Mouse (Mus musculus): ENCODE results near the gene Gm17581. TPM values are rescaled to one million over a fixed set of nuclear protein-coding genes. Genes with fewer than 3 reads are reported as not detected.

Gene Gm17581
- polyA plus RNA-seq, 1 experiment from 2014 or later, result not detected

DNA sequence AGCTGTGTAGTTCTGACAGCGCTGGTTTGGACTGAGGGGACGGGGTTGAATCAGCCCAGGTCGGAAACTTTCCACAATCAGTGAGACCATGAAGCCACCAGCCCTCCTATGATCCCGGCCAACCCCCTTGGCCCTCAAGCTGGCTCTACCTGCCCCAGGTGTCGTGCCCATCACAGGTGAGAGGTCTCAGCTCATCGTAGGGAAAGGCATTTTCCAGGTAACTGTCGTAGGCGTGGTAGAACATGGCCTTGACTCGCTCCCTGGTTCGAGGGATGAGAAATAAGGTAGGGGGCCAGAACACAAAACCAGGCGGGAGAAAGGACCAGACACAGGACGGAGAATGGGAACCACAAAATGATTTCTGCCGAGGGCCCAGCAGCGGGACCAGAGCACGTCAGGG is 6.9 kb downstream of the Gm17581 start:
- Histone ChIP-seq H3K36me3 (ENCODE audit: control insufficient read depth, insufficient read depth, low read length) (no peaks in the 10 kb centered on the region), H3K9me3 (ENCODE audit: control insufficient read depth, low read depth, low read length) (no peaks in the 10 kb centered on the region), H3K4me2 (replicated peaks; ENCODE audit: low read depth, low read length) (peak overlapping the region; percentile 67), H3K4me1 (ENCODE audit: control insufficient read depth, insufficient read depth, low read length) (peaks cover 7% of the 10 kb centered on the region; the same call in 1 of the 2 replicates), H3K27me3 (ENCODE audit: control insufficient read depth, insufficient read depth, low read length) (no peaks in the 10 kb centered on the region), H3K9ac (replicated peaks; ENCODE audit: low read depth, low read length) (peak overlapping the region; percentile 57; the same call in 1 of the 2 replicates), H3K27ac (ENCODE audit: low read length) (no peak overlapping the region), H3K4me3 (ENCODE audit: low read depth, low read length) (peak overlapping the region; percentile 69)
- ATAC-seq (ENCODE audit: insufficient number of reproducible peaks, insufficient read depth, low FRiP score, low read depth), result peak; percentile 11; the same call in 1 of the 2 replicates
- WGBS, result 3% methylated on average over 15 of the region's 15 CpGs

DNA sequence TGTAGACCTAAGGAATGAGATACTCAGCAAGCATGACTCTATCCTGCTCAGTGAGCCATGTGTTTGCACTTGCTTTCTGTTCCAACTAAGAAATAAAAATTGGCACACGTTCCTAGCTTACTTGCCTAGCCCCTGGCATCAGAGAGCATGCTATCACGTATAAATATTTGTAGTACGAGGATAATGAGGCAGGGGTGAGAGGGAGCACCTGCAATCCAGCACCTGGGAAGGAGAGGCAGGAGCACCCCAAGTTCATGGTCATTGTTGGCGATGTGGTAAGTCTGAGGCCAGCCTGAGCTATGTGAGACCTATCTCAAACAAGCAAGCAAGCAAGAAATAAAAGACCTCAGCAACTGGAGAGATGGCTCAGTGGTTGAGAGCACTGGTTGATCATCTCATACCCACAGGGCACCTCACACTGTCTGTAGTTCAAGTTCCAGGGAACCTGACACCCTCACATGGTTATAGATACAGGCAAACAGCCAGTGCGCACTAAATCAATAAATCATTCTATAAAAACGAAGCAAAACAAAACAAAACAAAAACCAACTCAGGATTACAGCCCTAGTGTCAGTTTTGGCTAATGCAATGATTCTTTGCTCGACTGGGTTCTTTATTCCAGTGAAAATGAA is 7.8 kb downstream of the Gm17581 start:
- Histone ChIP-seq H3K4me1 (ENCODE audit: control insufficient read depth, insufficient read depth, low read length) (peaks cover 7% of the 10 kb centered on the region; the same call in 1 of the 2 replicates), H3K9ac (replicated peaks; ENCODE audit: low read depth, low read length) (no peak overlapping the region), H3K4me3 (ENCODE audit: low read depth, low read length) (peak overlapping the region; percentile 69; the same call in 1 of the 2 replicates), H3K9me3 (ENCODE audit: control insufficient read depth, low read depth, low read length) (no peaks in the 10 kb centered on the region), H3K27me3 (ENCODE audit: control insufficient read depth, insufficient read depth, low read length) (no peaks in the 10 kb centered on the region), H3K36me3 (ENCODE audit: control insufficient read depth, insufficient read depth, low read length) (no peaks in the 10 kb centered on the region), H3K4me2 (replicated peaks; ENCODE audit: low read depth, low read length) (no peak overlapping the region), H3K27ac (ENCODE audit: low read length) (no peak overlapping the region)
- WGBS, result 59% methylated on average over 7 of the region's 7 CpGs
- ATAC-seq (ENCODE audit: insufficient number of reproducible peaks, insufficient read depth, low FRiP score, low read depth), result 0 out of 2 replicates have a peak, but pooled peaks have one; percentile 44

GRCm38 (mm10) chr2:155726302-155726701 is 9.4 kb downstream of the Gm17581 start:
- Histone ChIP-seq H3K36me3 (ENCODE audit: control insufficient read depth, insufficient read depth, low read length) (no peaks in the 10 kb centered on the region), H3K27ac (ENCODE audit: low read length) (no peak overlapping the region), H3K27me3 (ENCODE audit: control insufficient read depth, insufficient read depth, low read length) (no peaks in the 10 kb centered on the region), H3K4me3 (ENCODE audit: low read depth, low read length) (no peak overlapping the region), H3K4me2 (replicated peaks; ENCODE audit: low read depth, low read length) (no peak overlapping the region), H3K9ac (replicated peaks; ENCODE audit: low read depth, low read length) (no peak overlapping the region), H3K9me3 (ENCODE audit: control insufficient read depth, low read depth, low read length) (no peaks in the 10 kb centered on the region), H3K4me1 (ENCODE audit: control insufficient read depth, insufficient read depth, low read length) (peaks cover 7% of the 10 kb centered on the region; the same call in 1 of the 2 replicates)
- ATAC-seq (ENCODE audit: insufficient number of reproducible peaks, insufficient read depth, low FRiP score, low read depth), result no peak
- WGBS, result 72% methylated on average over 7 of the region's 7 CpGs

DNA sequence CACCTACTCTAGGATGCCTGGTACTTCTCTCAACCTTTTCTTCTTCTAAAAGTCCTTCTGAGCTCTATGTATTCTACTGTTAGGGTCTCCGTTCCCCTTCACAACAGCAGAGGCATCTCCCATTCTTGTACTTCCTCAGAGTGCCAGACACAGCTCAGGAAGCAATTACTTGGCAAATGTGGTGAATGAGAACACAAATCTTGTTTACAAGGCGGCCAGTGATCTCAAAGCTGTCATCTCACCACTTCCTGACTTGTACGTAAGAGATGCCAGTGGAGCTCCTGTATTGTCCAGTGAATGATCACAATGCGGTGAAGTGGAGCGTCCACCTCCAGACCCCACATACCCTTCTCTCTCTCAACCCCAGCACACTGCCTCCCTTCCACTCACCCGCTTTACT is 11.1 kb downstream of the Gm17581 start:
- Histone ChIP-seq H3K4me2 (replicated peaks; ENCODE audit: low read depth, low read length) (no peak overlapping the region), H3K27me3 (ENCODE audit: control insufficient read depth, insufficient read depth, low read length) (no peaks in the 10 kb centered on the region), H3K4me1 (ENCODE audit: control insufficient read depth, insufficient read depth, low read length) (peaks cover 7% of the 10 kb centered on the region; the same call in 1 of the 2 replicates), H3K9me3 (ENCODE audit: control insufficient read depth, low read depth, low read length) (no peaks in the 10 kb centered on the region), H3K36me3 (ENCODE audit: control insufficient read depth, insufficient read depth, low read length) (no peaks in the 10 kb centered on the region; the same call in 1 of the 2 replicates), H3K9ac (replicated peaks; ENCODE audit: low read depth, low read length) (no peak overlapping the region), H3K4me3 (ENCODE audit: low read depth, low read length) (no peak overlapping the region), H3K27ac (ENCODE audit: low read length) (no peak overlapping the region)
- no peak for ATAC-seq (ENCODE audit: insufficient number of reproducible peaks, insufficient read depth, low FRiP score, low read depth)
- 78% methylated on average over 6 of the region's 6 CpGs for WGBS

- no peak for ATAC-seq (ENCODE audit: insufficient number of reproducible peaks, insufficient read depth, low FRiP score, low read depth)
- Histone ChIP-seq H3K4me3 (ENCODE audit: low read depth, low read length) (no peak overlapping the region), H3K9me3 (ENCODE audit: control insufficient read depth, low read depth, low read length) (no peaks in the 10 kb centered on the region), H3K27ac (ENCODE audit: low read length) (no peak overlapping the region), H3K36me3 (ENCODE audit: control insufficient read depth, insufficient read depth, low read length) (no peaks in the 10 kb centered on the region; the same call in 1 of the 2 replicates), H3K4me1 (ENCODE audit: control insufficient read depth, insufficient read depth, low read length) (peaks cover 7% of the 10 kb centered on the region; the same call in 1 of the 2 replicates), H3K9ac (replicated peaks; ENCODE audit: low read depth, low read length) (no peak overlapping the region), H3K27me3 (ENCODE audit: control insufficient read depth, insufficient read depth, low read length) (no peaks in the 10 kb centered on the region), H3K4me2 (replicated peaks; ENCODE audit: low read depth, low read length) (no peak overlapping the region)
- WGBS, result 65% methylated on average over 5 of the region's 5 CpGs
Measured at GRCm38 (mm10) chr2:155724036-155724435, 11.6 kb downstream of the Gm17581 start.

GRCm38 (mm10) chr2:155720585-155720984 is 15.1 kb downstream of the Gm17581 start:
- Histone ChIP-seq H3K36me3 (ENCODE audit: control insufficient read depth, insufficient read depth, low read length) (peaks cover 3% of the 10 kb centered on the region; the same call in 1 of the 2 replicates), H3K4me3 (ENCODE audit: low read depth, low read length) (no peak overlapping the region), H3K4me1 (ENCODE audit: control insufficient read depth, insufficient read depth, low read length) (no peaks in the 10 kb centered on the region), H3K4me2 (replicated peaks; ENCODE audit: low read depth, low read length) (no peak overlapping the region), H3K27ac (ENCODE audit: low read length) (peak overlapping the region; percentile 33; the same call in 1 of the 2 replicates), H3K9me3 (ENCODE audit: control insufficient read depth, low read depth, low read length) (no peaks in the 10 kb centered on the region), H3K27me3 (ENCODE audit: control insufficient read depth, insufficient read depth, low read length) (no peaks in the 10 kb centered on the region), H3K9ac (replicated peaks; ENCODE audit: low read depth, low read length) (no peak overlapping the region)
- WGBS, result 77% methylated on average over 5 of the region's 5 CpGs
- no peak for ATAC-seq (ENCODE audit: insufficient number of reproducible peaks, insufficient read depth, low FRiP score, low read depth)

DNA sequence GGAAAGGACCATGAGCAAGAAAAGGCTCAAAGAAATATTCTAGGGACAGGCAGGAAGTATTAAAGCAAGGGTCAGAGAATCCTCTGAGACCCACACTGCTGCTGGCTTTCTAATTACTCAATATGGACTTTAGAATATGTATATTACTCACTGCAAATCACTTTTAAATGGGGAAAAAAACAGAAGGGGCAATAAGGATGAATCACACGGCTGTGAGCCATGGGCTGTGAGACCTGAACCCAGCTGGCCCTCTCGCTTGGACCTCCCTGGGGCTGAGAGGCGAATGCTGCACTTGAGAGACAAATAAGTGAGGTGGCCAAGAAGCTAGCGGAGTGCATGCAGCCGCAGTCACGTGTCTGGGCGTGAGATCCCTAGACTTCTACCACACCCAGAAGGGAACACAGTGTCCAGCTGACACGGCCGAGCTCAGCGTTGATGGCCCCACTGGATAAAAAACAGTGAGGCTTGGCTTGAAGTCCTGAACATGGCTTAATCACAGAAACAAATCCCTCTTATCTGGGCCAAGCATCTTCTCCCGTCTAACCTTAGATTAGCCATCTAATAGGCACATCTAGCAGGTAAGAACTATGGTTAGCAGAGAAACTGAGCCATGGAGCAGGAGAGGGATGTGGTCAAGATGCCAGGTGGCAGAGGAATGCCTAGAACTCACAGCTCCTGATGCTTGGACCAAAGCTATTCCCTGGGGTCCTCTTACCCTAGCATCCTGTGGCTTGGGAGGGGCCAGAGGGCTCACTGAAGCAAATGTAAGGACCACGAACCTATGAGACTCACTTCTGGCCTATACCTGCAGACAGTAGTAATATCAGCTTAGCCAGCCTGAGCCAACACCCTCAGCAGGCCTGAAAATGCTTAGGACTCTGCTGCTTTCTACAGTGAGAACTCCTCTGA is 18.3 kb downstream of the Gm17581 start:
- Histone ChIP-seq H3K36me3 (ENCODE audit: control insufficient read depth, insufficient read depth, low read length) (peaks cover 12% of the 10 kb centered on the region; the same call in 1 of the 2 replicates), H3K4me2 (replicated peaks; ENCODE audit: low read depth, low read length) (no peak overlapping the region), H3K27ac (ENCODE audit: low read length) (no peak overlapping the region), H3K27me3 (ENCODE audit: control insufficient read depth, insufficient read depth, low read length) (no peaks in the 10 kb centered on the region), H3K9ac (replicated peaks; ENCODE audit: low read depth, low read length) (no peak overlapping the region), H3K4me3 (ENCODE audit: low read depth, low read length) (no peak overlapping the region), H3K9me3 (ENCODE audit: control insufficient read depth, low read depth, low read length) (no peaks in the 10 kb centered on the region), H3K4me1 (ENCODE audit: control insufficient read depth, insufficient read depth, low read length) (no peaks in the 10 kb centered on the region)
- WGBS, result 86% methylated on average over 12 of the region's 12 CpGs
- ATAC-seq (ENCODE audit: insufficient number of reproducible peaks, insufficient read depth, low FRiP score, low read depth), result no peak

DNA sequence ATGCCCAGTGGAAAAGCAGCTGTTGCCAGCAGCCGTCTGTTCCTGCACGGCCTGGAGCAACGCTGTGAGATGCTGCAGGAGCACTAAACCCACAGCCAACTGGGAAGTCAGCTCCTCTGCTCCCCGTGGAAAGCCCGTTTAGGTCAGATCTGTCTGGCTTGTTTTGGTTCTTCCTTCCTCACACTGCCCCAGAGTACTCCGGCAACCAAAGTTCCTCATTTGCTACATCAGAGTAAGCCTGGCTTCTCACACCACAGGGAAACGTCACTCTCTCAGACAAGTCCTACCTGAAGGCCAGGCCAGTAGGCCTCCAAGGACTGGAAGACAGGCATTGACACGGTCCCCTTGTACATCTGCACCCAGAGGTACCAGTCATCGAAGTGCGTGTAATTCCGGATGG is 25.1 kb downstream of the Gm17581 start:
- WGBS, result 83% methylated on average over 11 of the region's 11 CpGs
- Histone ChIP-seq H3K9me3 (ENCODE audit: control insufficient read depth, low read depth, low read length) (no peaks in the 10 kb centered on the region), H3K9ac (replicated peaks; ENCODE audit: low read depth, low read length) (no peak overlapping the region), H3K27me3 (ENCODE audit: control insufficient read depth, insufficient read depth, low read length) (no peaks in the 10 kb centered on the region), H3K27ac (ENCODE audit: low read length) (no peak overlapping the region), H3K4me2 (replicated peaks; ENCODE audit: low read depth, low read length) (no peak overlapping the region), H3K36me3 (ENCODE audit: control insufficient read depth, insufficient read depth, low read length) (peaks cover 15% of the 10 kb centered on the region), H3K4me3 (ENCODE audit: low read depth, low read length) (no peak overlapping the region), H3K4me1 (ENCODE audit: control insufficient read depth, insufficient read depth, low read length) (no peaks in the 10 kb centered on the region)
- ATAC-seq (ENCODE audit: insufficient number of reproducible peaks, insufficient read depth, low FRiP score, low read depth), result no peak
